Mouse (Mus musculus) cerebellum, adult 11-12 months (tissue): ENCODE results near the gene Pianp.

Experiments used
- DNase-seq: peaks from one replicate; pipeline ENCODE4 v3.0.0; 2022

The Pianp gene

DNA sequence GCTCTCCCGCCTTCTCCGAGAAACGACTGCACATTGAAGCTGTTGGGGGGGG, 12.5 kb downstream of the Pianp start, which contains the start of gene Zfp384:
Gene Zfp384 (plus strand): TSS at position 17 of the 52 bp plus-strand sequence.
- DNase-seq = no peak

DNA sequence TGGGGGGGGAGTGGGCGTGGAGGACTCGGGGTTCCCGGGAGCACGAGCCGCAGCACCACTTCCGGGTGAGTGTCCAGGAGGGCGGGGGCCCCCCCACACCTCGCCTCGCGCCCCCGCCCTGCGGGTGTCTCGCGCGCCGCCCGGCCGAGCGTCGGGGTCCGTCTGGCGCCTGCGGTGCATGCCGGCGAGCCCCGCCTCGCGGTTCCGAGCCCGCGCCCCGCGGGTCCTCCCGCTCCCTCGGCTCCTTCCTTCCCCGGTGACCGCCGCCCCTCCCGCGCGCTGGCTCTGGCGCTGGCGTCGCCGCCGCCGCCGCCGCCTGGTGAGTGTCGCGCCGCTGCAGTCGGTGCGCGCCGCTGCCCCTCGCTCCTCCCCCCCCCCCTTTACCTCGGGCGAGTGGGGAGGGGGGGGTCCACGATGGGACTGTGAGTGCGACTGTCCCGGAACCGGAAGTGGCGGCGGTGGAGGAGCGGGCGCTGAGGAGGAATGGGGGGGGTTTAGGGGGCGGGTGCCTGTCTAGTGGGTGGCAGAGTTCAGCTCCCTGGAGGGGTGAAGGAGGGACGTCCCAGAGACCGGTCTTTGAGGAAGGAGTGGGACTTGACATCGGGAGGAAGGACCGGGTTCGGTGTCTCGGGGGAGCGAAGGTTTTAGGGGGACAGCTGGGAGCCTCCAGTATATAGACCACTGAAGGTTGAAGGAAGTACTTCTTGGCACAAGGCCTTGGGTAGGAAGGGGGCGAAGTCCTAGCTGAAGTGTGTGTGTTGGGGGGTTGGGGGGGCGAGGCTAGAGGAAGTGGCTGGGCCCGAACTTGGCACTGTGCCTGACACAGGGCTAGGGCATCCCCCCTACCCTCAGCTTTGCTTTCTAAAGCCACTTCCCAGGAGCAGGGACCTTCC, 12.9 kb downstream of the Pianp start:
- DNase-seq = peak; percentile 84

DNA sequence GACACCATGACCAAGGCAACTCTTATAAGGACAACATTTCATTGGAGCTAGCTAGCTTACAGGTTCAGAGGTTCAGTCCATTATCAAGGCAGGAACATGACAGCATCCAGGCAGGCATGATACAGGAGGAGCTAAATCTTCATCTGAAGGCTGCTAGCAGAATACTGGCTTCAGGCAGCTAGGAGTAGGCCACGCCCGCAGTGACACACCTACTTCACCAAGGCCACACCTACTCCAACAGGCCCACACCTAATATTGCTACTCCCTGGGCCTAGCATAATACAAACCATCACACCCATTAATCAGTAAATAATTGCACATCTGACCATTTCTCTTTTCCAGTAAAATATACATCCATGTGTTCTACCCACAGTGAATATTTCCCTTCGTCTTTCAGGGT, 21.2 kb downstream of the Pianp start:
- no peak for DNase-seq

DNA sequence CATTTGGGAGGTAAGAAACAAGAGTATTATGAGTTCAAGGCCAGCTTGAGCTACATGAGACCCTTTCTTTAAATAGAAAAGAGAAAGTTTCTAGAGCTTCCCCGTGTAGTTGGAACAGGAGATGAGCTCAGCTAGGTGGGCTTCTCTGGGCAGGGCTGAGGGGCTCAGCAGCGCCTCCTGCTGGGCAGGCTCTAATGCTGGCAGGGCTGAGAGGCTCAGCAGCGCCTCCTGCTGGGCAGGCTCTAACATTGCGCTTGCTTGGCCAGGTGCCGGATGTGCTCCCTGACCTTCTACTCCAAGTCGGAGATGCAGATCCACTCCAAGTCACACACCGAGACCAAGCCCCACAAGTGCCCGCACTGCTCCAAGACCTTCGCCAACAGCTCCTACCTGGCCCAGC, 34.0 kb downstream of the Pianp start:
- peak; percentile 41 for DNase-seq

DNA sequence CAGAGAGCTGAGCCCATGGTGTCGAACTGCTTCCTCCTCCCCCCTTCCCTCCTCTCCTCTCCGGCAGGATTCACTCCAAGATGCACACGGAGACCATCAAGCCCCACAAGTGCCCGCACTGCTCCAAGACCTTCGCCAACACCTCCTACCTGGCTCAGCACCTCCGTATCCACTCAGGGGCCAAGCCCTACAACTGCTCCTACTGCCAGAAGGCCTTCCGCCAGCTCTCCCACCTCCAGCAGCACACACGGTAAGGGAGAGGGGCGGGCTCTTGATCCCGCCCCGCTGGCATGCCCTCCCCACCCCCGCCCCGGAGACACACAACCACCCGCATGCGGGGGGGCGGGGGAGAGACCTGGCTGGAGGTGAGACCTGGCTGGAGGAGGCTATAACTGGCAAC, 35.1 kb downstream of the Pianp start:
- DNase-seq = no peak

DNA sequence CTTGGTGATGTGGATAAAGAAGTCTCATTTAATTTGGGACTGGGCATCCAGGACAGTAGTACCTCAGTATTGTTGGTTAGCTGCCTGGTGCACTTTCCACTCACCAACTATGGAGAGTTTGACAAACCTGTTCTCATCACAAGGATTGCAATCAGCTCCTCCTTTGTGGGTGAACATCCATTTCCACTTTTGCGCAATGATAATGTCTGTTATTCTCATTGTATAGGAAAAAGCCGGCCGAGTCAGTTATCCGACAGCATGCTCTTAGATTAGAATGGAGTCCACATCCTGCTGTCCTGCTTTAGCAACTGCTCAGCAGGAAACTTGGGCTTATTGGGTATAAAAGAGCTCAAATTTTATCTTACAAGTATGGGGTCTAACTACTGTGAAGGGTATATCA, 42.2 kb downstream of the Pianp start:
- no peak for DNase-seq

DNA sequence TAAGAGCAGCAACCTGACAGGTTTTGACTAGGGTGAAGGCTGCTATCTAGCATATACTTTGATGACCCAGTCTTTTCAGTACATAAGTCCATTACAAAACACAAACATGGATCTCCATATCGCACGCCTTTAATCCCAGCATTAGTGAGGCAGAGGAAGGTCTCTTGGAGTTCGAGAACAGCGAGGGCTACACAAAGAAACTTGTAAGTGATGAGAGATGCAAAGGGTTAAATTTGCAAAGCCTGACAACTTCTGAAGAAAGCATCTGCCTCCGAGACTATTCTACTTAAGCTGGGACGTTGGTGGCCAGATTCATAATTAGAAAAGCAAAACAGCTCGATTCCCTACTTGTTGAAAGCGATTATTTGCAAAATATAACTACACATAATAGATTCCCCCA, 42.6 kb downstream of the Pianp start:
- DNase-seq = no peak

DNA sequence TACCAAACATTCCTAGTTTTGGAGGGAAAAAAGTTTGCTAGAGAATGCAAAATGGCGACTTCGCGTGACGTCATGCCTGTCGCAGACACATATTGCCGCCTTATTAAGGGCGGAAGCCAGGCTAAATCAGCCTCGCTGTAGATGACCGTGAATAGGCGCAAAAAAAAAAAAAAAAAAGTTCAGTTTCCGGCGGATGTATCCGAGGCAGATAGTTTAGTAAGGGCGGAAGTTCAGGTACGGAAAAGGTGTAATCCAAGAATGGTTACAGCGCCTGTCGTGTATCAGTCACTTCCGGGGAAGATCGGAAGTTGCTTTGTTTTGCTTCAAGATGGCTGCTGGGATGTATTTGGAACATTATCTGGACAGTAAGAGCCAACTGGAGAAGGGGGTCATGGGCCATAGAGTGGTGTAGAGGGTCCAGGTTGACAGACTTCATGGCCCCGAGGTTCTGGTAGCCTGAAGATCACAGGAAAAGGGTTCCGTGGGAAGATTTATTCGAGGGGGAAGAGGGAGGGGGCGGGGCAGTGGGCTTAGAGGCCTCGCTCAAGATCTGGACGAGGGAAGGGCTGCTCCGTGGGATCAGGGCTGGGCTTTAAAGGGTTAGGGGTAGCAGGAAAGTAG, 43.1 kb downstream of the Pianp start, which contains the start of gene Ing4:
Gene Ing4 (plus strand): TSS at position 228 of the 621 bp plus-strand sequence.
- DNase-seq = peak; percentile 93

DNA sequence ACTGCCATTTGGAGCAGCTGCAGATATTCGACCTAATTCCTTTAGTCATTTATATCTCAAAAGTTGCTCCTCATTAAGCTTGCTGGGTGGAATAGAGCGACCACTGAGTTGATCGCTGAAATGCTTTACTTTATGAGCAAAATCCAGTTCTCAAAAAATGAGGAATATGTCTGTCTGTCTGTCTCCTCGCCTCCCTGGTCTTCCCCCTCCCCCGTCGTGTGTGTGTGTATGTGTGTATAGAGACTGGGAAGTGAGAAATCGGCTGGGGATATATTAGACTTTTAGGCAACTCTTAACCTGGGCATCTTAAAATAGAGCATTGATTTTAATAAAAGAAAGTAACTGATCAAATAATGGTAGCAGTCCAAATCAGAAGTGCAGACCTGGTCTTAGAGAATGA, 43.7 kb downstream of the Pianp start:
- no peak for DNase-seq

DNA sequence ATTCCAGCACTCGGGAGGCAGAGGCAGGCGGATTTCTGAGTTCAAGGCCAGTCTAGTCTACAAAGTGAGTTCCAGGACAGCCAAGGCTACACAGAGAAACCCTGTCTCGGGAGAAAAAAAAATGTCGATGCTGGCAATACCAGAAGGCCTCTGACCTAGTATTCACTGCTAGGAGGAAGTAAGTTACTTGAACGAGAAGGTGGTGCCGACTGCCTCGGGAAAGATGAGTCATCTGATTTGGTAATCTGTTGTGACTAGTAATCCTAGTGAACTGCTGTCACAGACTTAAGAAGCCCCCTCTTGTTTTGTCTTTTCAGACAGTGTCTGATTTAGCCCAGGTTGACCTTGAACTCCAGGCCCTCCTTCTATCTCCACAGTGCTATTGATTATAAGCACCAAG, 44.6 kb downstream of the Pianp start:
- DNase-seq = no peak

DNA sequence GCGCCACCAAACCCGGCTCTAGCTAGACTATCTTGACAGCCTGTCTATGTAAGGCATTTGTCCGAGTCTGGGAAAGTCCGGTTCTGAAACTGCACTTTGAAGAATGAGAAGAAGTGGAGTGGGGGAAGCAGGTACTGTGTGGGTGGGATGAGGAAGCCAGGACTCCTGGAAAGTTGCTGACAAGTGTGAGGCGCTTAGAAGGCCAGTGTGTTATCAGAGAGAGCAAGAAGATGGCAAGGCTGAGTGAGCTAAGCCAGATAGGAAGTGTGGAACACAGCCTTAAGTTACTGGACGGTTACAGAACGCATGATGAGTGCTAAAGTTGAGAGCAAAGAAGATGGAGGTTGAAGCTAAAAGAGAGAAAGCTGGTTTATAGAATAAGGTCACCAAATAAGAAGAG, 45.6 kb downstream of the Pianp start:
- DNase-seq = no peak

DNA sequence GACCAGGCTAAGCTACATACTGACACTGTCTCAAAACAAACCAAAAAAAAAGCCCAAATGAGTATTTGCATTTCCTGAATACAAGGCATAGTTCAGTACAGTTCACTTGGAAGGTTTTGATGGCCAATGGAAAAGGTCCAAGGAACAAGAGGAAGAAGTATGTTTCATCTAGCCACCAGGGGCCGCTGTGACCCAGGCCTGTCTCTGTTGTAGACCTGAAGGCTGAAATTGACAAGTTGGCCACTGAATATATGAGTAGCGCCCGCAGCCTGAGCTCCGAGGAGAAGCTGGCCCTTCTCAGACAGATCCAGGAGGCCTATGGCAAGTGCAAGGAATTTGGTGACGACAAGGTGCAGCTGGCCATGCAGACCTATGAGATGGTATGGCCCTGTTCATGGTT, 50.2 kb downstream of the Pianp start:
- peak; percentile 81 for DNase-seq

DNA sequence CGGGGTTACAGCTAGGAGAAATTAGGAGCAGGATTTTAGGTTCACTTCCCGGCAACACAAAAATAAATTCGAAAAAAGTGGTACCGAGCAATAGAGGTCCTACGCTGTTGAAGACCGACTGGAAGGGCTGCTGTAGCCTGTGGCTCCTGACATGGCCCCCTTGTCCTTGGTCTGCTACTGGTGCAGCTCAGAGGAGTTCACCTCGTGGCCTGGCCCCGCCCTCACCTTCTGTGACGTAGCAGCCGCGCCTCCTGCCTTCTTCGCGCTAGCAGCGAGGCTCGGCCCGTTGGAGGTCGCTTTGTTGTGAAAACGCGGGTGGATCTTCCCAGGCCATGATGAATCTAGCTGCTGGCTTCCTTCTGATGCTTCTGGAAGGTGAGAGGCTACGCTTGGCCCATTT, 53.2 kb downstream of the Pianp start, which contains the start of gene Acrbp:
Gene Acrbp (plus strand): TSS at position 12 of the 400 bp plus-strand sequence.
- DNase-seq = no peak

DNA sequence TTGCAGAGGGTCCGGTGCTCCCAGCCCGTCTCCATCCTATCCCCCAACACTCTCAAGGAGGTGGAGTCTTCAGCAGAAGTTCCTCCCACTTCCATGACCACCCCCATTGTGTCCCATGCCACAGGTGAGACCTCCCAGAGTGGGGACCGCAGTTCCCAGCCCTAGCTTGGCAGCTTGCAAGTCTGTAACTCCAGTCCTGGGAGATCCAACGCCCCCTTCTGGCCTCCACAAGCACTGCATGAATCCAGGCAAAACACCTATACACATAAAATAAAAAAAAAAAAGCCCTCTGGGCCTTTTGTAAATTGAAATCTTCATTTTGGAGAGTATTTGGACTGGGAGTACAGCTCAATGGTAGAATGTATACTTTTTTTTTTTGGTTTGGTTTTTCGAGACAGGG, 54.7 kb downstream of the Pianp start:
- no peak for DNase-seq
